ENCODE assay signal across 39 mouse cellular contexts in genomic region chr1:166185357-166185756, GRCm38 (mm10). TPM values are rescaled to one million over a fixed set of nuclear protein-coding genes. Genes with fewer than 3 reads are reported as not detected.
"Had no signal": no experiment of that assay in that cellular context is flagged by ENCODE, and none has a peak within 500 bp of the region (broad histone marks: within the 10 kb centered on the region; RNA-seq: fewer than 3 reads in every experiment).

No protein-coding gene starts in this region.

- H3K4me1 ChIP-seq: kidney, embryonic 15.5 days; liver, embryonic 12.5 days had no signal

- H3K27me3 ChIP-seq: hindbrain, embryonic 13.5 days; hindbrain, embryonic 15.5 days; kidney, embryonic 15.5 days; limb, embryonic 13.5 days; limb, embryonic 15.5 days; liver, embryonic 12.5 days had no signal

- DNase-seq: gastrocnemius, postnatal 14 days; gastrocnemius, postnatal 36 days; heart, adult 18-20 months; heart, postnatal 10 days; kidney, adult 11 months; kidney, adult 2 months; kidney, adult 9 months; kidney, postnatal 14 days; kidney, postnatal 36 days; layer of hippocampus, adult 9-11 months; layer of hippocampus, postnatal 36 days; left cerebral cortex, postnatal 4 days had no signal

- H3K27ac ChIP-seq: hindbrain, embryonic 13.5 days; kidney, embryonic 15.5 days; kidney, postnatal 0 days; limb, embryonic 13.5 days; limb, embryonic 15.5 days; liver, embryonic 12.5 days; liver, embryonic 14.5 days had no signal

- H3K36me3 ChIP-seq: hindbrain, embryonic 13.5 days; hindbrain, embryonic 15.5 days; kidney, embryonic 15.5 days; limb, embryonic 13.5 days; limb, embryonic 15.5 days; liver, embryonic 12.5 days had no signal

- H3K9me3 ChIP-seq: hindbrain, embryonic 13.5 days; hindbrain, embryonic 15.5 days; kidney, embryonic 15.5 days; limb, embryonic 13.5 days; limb, embryonic 15.5 days; liver, embryonic 12.5 days had no signal

- H3K4me3 ChIP-seq: hindbrain, embryonic 13.5 days; hindbrain, embryonic 15.5 days; kidney, embryonic 15.5 days; limb, embryonic 13.5 days; limb, embryonic 15.5 days; liver, embryonic 12.5 days had no signal

RNA-seq across cellular contexts. Expression of gene Mael, which starts 53.2 kb away (rescaled TPM):
- total RNA-seq: gastrocnemius, adult 18-20 months; gastrocnemius, adult 8-10 months; gastrocnemius, postnatal 14 days; gastrocnemius, postnatal 36 days; heart, adult 18-20 months; heart, adult 8-10 months; heart, postnatal 10 days; heart, postnatal 25 days; hematopoietic stem cell, adult 5-6 weeks; hindbrain, postnatal 0 days; layer of hippocampus, postnatal 14 days; layer of hippocampus, postnatal 36 days; liver, adult 2 months had no signal
- polyA plus RNA-seq: heart, embryonic 14.5 days; hindbrain, embryonic 11.5 days; hindbrain, embryonic 13.5 days; intestine, embryonic 14.5 days; intestine, embryonic 16.5 days; kidney, postnatal 0 days; large intestine, adult 2 months; limb, embryonic 11.5 days; liver, adult 2 months; liver, embryonic 12.5 days; liver, embryonic 14.5 days; liver, embryonic 16.5 days had no signal

RNA-seq across cellular contexts. Expression of gene Gpa33, which starts 55.3 kb away (rescaled TPM):
- total RNA-seq: gastrocnemius, adult 18-20 months; gastrocnemius, adult 8-10 months; gastrocnemius, postnatal 14 days; gastrocnemius, postnatal 36 days; heart, adult 18-20 months; heart, adult 8-10 months; heart, postnatal 10 days; heart, postnatal 25 days; hematopoietic stem cell, adult 5-6 weeks; hindbrain, postnatal 0 days; layer of hippocampus, postnatal 14 days; layer of hippocampus, postnatal 36 days; left cerebral cortex, adult 18-20 months; left cerebral cortex, postnatal 10 days; left cerebral cortex, postnatal 25 days; left cerebral cortex, postnatal 4 days; liver, adult 2 months had no signal
- polyA plus RNA-seq: heart, embryonic 11.5 days; hindbrain, embryonic 15.5 days; liver, embryonic 12.5 days had no signal

RNA-seq across cellular contexts. Expression of gene Dusp27, which starts 57.6 kb away (rescaled TPM):
- total RNA-seq: hematopoietic stem cell, adult 5-6 weeks; layer of hippocampus, postnatal 36 days; liver, adult 2 months had no signal
- polyA plus RNA-seq: liver, adult 2 months had no signal
